Comparison of ENCODE assay signal across 11 mouse cellular contexts in the genomic region with DNA sequence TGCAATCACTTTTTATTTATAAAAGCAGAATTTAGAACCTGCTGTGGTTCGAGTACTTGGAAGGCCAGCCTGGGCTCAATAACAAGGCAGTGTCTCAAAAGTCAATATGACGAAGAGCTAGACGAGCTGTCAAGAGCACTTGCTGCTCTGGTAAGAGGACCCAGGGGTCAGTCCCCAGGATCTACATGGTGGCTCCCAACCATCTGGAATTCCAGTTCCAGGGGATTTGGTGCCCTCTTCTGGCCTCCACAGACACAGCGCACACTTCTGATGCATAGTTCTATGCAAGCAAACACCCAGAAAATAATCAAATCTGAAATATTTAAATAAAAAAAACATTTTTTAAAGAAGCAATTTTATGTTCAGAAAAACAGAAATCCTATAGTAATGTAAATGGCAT. TPM values are rescaled to one million over a fixed set of nuclear protein-coding genes. Genes with fewer than 3 reads are reported as not detected.
DNase-seq lines count a peak whose midpoint lies in the region; ATAC-seq and TF ChIP-seq lines count a peak whose summit lies in the region.
"Had no signal": no experiment of that assay in that cellular context is flagged by ENCODE, and none has a peak within 500 bp of the region (broad histone marks: within the 10 kb centered on the region; RNA-seq: fewer than 3 reads in every experiment).

No protein-coding gene starts in this region.

- H3K4me1 ChIP-seq in midbrain, embryonic 10.5 days: peaks cover 5% of the 10 kb centered on the region; the same call in 1 of the 2 replicates
- H3K4me1 ChIP-seq in midbrain, embryonic 16.5 days (ENCODE audit: control insufficient read depth, insufficient read depth, low read length): no peaks in the 10 kb centered on the region
- no peaks in the 10 kb centered on the region for H3K4me1 ChIP-seq in stomach, embryonic 15.5 days
- H3K4me1 ChIP-seq in forebrain, embryonic 12.5 days: no peaks in the 10 kb centered on the region

- no peaks in the 10 kb centered on the region for H3K27me3 ChIP-seq in midbrain, embryonic 10.5 days (ENCODE audit: low read depth, poor library complexity, severe bottlenecking)
- no peaks in the 10 kb centered on the region for H3K27me3 ChIP-seq in midbrain, embryonic 16.5 days (ENCODE audit: control insufficient read depth, insufficient read depth, low read depth, low read length)
- H3K27me3 ChIP-seq in stomach, embryonic 15.5 days (replicated peaks): no peaks in the 10 kb centered on the region
- H3K27me3 ChIP-seq in forebrain, embryonic 12.5 days: no peaks in the 10 kb centered on the region
- H3K27me3 ChIP-seq: limb, embryonic 12.5 days had no signal

- H3K27ac ChIP-seq in gastrocnemius, adult 2 months: peak overlapping the region; percentile 80
- no peak overlapping the region for H3K27ac ChIP-seq in midbrain, embryonic 10.5 days (replicated peaks)
- H3K27ac ChIP-seq in midbrain, embryonic 16.5 days (ENCODE audit: low read length): no peak overlapping the region
- peak overlapping the region; percentile 72; the same call in 1 of the 2 replicates for H3K27ac ChIP-seq in stomach, embryonic 15.5 days
- H3K27ac ChIP-seq in forebrain, embryonic 12.5 days: no peak overlapping the region

- no peak for ATAC-seq in midbrain, embryonic 16.5 days
- no peak for ATAC-seq in stomach, embryonic 15.5 days (ENCODE audit: insufficient read depth, low FRiP score, low read depth)
- no peak for ATAC-seq in forebrain, embryonic 12.5 days (ENCODE audit: low FRiP score)

- intact Hi-C loops in gastrocnemius, adult 2 months (cut with DNase I): loop anchor here (10.0 kb wide), 1 partner anchor 306 kb away; no protein-coding TSS in a partner anchor
- intact Hi-C loops in gastrocnemius, postnatal 36 days (cut with DNase I): no loop called here

- H3K9ac ChIP-seq in midbrain, embryonic 16.5 days (ENCODE audit: low read depth, low read length): no peak overlapping the region
- H3K9ac ChIP-seq in stomach, embryonic 15.5 days: no peak overlapping the region
- no peak overlapping the region for H3K9ac ChIP-seq in forebrain, embryonic 12.5 days
- H3K9ac ChIP-seq: limb, embryonic 12.5 days had no signal

- 97% methylated on average over 4 of the region's 4 CpGs for WGBS in midbrain, embryonic 10.5 days
- 88% methylated on average over 4 of the region's 4 CpGs for WGBS in midbrain, embryonic 16.5 days
- WGBS in stomach, embryonic 15.5 days: 93% methylated on average over 4 of the region's 4 CpGs
- WGBS in forebrain, embryonic 12.5 days: 95% methylated on average over 4 of the region's 4 CpGs

- DNase-seq in gastrocnemius, adult 2 months: no peak
- DNase-seq in gastrocnemius, postnatal 36 days: no peak
- peak; percentile 20 for DNase-seq in midbrain, embryonic 10.5 days (ENCODE audit: low spot score)
- DNase-seq in embryo, embryonic 9.5 days (ENCODE audit: extremely low spot score): peak; percentile 9
- DNase-seq in adrenal gland, adult 18-20 months (ENCODE audit: low spot score in 2 of 2): no peak
- DNase-seq: right cerebral cortex, adult 18-20 months had no signal

- H3K4me2 ChIP-seq in midbrain, embryonic 16.5 days (ENCODE audit: low read length): no peak overlapping the region
- no peak overlapping the region for H3K4me2 ChIP-seq in stomach, embryonic 15.5 days
- H3K4me2 ChIP-seq in forebrain, embryonic 12.5 days: no peak overlapping the region
- H3K4me2 ChIP-seq: limb, embryonic 12.5 days had no signal

- peak; percentile 54 for TF ChIP-seq CTCF in gastrocnemius, adult 2 months (IDR thresholded peaks at IDR 0.05)

- H3K36me3 ChIP-seq in midbrain, embryonic 10.5 days: peaks cover 66% of the 10 kb centered on the region
- 0 out of 2 replicates have a peak, but pooled peaks cover 3% of the 10 kb centered on the region for H3K36me3 ChIP-seq in midbrain, embryonic 16.5 days (ENCODE audit: control insufficient read depth, insufficient read depth, low read length)
- H3K36me3 ChIP-seq in stomach, embryonic 15.5 days: peaks cover 12% of the 10 kb centered on the region
- peaks cover 31% of the 10 kb centered on the region for H3K36me3 ChIP-seq in forebrain, embryonic 12.5 days (replicated peaks)

- no peak overlapping the region for H3K4me3 ChIP-seq in gastrocnemius, adult 2 months
- no peak overlapping the region for H3K4me3 ChIP-seq in midbrain, embryonic 10.5 days
- no peak overlapping the region for H3K4me3 ChIP-seq in midbrain, embryonic 16.5 days (ENCODE audit: low read depth, low read length)
- no peak overlapping the region for H3K4me3 ChIP-seq in stomach, embryonic 15.5 days (replicated peaks)
- no peak overlapping the region for H3K4me3 ChIP-seq in forebrain, embryonic 12.5 days (replicated peaks)
- H3K4me3 ChIP-seq: erythroblast, embryonic 14.5 days; limb, embryonic 12.5 days had no signal

- no peaks in the 10 kb centered on the region for H3K9me3 ChIP-seq in midbrain, embryonic 10.5 days (replicated peaks)
- no peaks in the 10 kb centered on the region for H3K9me3 ChIP-seq in midbrain, embryonic 16.5 days (replicated peaks; ENCODE audit: control insufficient read depth, low read length, poor library complexity, severe bottlenecking)
- no peaks in the 10 kb centered on the region for H3K9me3 ChIP-seq in stomach, embryonic 15.5 days
- H3K9me3 ChIP-seq in forebrain, embryonic 12.5 days: no peaks in the 10 kb centered on the region

RNA-seq across cellular contexts. Expression of gene Thada, which starts 45.0 kb away (rescaled TPM):
- total RNA-seq in gastrocnemius, adult 2 months (2021): 1 to 10 TPM; 5.6 to 6.8 TPM
- total RNA-seq in gastrocnemius, postnatal 36 days (2021): 1 to 10 TPM; 4.3 to 5.8 TPM
- polyA plus RNA-seq in midbrain, embryonic 10.5 days (2016; fragmentation: Nextera tagmentation; extraction: Ambion mirVana): 10.3 and 10.8 TPM in 2 replicates
- 6.5 and 7.3 TPM in 2 replicates for polyA plus RNA-seq in midbrain, embryonic 16.5 days (2015; fragmentation: Nextera tagmentation; extraction: Ambion mirVana)
- 7.8 TPM in 2 replicates for polyA plus RNA-seq in stomach, embryonic 15.5 days (2015; fragmentation: Nextera tagmentation; extraction: Ambion mirVana)
- total RNA-seq in adrenal gland, adult 18-20 months (2021): 10 to 100 TPM; 13.7 to 15.0 TPM
- 11.3 and 11.8 TPM in 2 replicates for polyA plus RNA-seq in forebrain, embryonic 12.5 days (2016; fragmentation: Nextera tagmentation; extraction: Ambion mirVana)

Comparison
In these comparisons a context has a peak if more than half of its experiments do, and no peak if none do; other contexts are left out.
1. DNase-seq: peak in midbrain, embryonic 10.5 days (single experiment) and embryo, embryonic 9.5 days (single experiment); none in gastrocnemius, adult 2 months (single experiment), gastrocnemius, postnatal 36 days (0 of 2) and adrenal gland, adult 18-20 months (0 of 2).
2. H3K27ac ChIP-seq: peak in gastrocnemius, adult 2 months (single experiment) and stomach, embryonic 15.5 days (single experiment); none in midbrain, embryonic 10.5 days (single experiment), midbrain, embryonic 16.5 days (single experiment) and forebrain, embryonic 12.5 days (single experiment).